Mouse (Mus musculus): ENCODE measurements around the gene Slc24a3. TPM values are rescaled to one million over a fixed set of nuclear protein-coding genes. Genes with fewer than 3 reads are reported as not detected.
A peak's percentile ranks its signal among the peaks of the same experiment; 100 is the strongest.

Slc24a3 gene
- polyA plus RNA-seq, 1 experiment from 2014 or later = 7.9 TPM

GRCm38 (mm10) chr2:145385773-145386172, 218.2 kb downstream of the Slc24a3 start:
- 81% methylated on average over 1 of the region's 1 CpGs for WGBS
- Histone ChIP-seq H3K27ac (no peak overlapping the region), H3K27me3 (replicated peaks) (no peaks in the 10 kb centered on the region), H3K9me3 (no peaks in the 10 kb centered on the region), H3K4me2 (replicated peaks) (no peak overlapping the region), H3K36me3 (no peaks in the 10 kb centered on the region), H3K4me3 (no peak overlapping the region), H3K4me1 (no peaks in the 10 kb centered on the region), H3K9ac (no peak overlapping the region)
- no peak for ATAC-seq (ENCODE audit: low FRiP score, low read depth)

- no peak overlapping the region for H3K4me2 ChIP-seq (replicated peaks)
- H3K9me3 ChIP-seq = no peaks in the 10 kb centered on the region
- no peaks in the 10 kb centered on the region for H3K27me3 ChIP-seq (replicated peaks)
- H3K36me3 ChIP-seq = no peaks in the 10 kb centered on the region
- H3K9ac ChIP-seq = no peak overlapping the region
- WGBS = 51% methylated on average over 3 of the region's 3 CpGs
- no peak overlapping the region for H3K27ac ChIP-seq
- ATAC-seq (ENCODE audit: low FRiP score, low read depth) = no peak
- H3K4me3 ChIP-seq = no peak overlapping the region
- H3K4me1 ChIP-seq = 0 out of 2 replicates have a peak, but pooled peaks cover 2% of the 10 kb centered on the region
Observed at GRCm38 (mm10) chr2:145395804-145396203, 228.2 kb downstream of the Slc24a3 start.

- no peak overlapping the region for H3K27ac ChIP-seq
- 57% methylated on average over 7 of the region's 7 CpGs for WGBS
Observed at GRCm38 (mm10) chr2:145396579-145396978, 229.0 kb downstream of the Slc24a3 start.

GRCm38 (mm10) chr2:145397456-145398206, 230.1 kb downstream of the Slc24a3 start:
- 40% methylated on average over 10 of the region's 10 CpGs for WGBS
- no peak overlapping the region for H3K4me3 ChIP-seq

More at GRCm38 (mm10) chr2:145396579-145396978, 229.0 kb downstream of the Slc24a3 start:
- H3K36me3 ChIP-seq = no peaks in the 10 kb centered on the region
- H3K9me3 ChIP-seq = no peaks in the 10 kb centered on the region
- no peak overlapping the region for H3K9ac ChIP-seq
- peaks cover 7% of the 10 kb centered on the region; the same call in 1 of the 2 replicates for H3K4me1 ChIP-seq
- ATAC-seq (ENCODE audit: low FRiP score, low read depth) = no peak
- no peak overlapping the region for H3K4me3 ChIP-seq
- H3K4me2 ChIP-seq (replicated peaks) = no peak overlapping the region
- no peaks in the 10 kb centered on the region for H3K27me3 ChIP-seq (replicated peaks)

GRCm38 (mm10) chr2:145401240-145401805, 233.8 kb downstream of the Slc24a3 start:
- no peak overlapping the region for H3K27ac ChIP-seq
- no peaks in the 10 kb centered on the region for H3K36me3 ChIP-seq
- H3K27me3 ChIP-seq (replicated peaks) = no peaks in the 10 kb centered on the region
- H3K4me1 ChIP-seq = peaks cover 18% of the 10 kb centered on the region
- H3K9ac ChIP-seq = no peak overlapping the region
- no peak overlapping the region for H3K4me2 ChIP-seq (replicated peaks)
- no peak for ATAC-seq (ENCODE audit: low FRiP score, low read depth)
- no peak overlapping the region for H3K4me3 ChIP-seq
- WGBS = 41% methylated on average over 6 of the region's 6 CpGs
- no peaks in the 10 kb centered on the region for H3K9me3 ChIP-seq

More at GRCm38 (mm10) chr2:145397456-145398206, 230.1 kb downstream of the Slc24a3 start:
- no peaks in the 10 kb centered on the region for H3K36me3 ChIP-seq
- H3K9ac ChIP-seq = no peak overlapping the region
- H3K27me3 ChIP-seq (replicated peaks) = no peaks in the 10 kb centered on the region
- no peak overlapping the region for H3K4me2 ChIP-seq (replicated peaks)
- peaks cover 8% of the 10 kb centered on the region; the same call in 1 of the 2 replicates for H3K4me1 ChIP-seq
- H3K9me3 ChIP-seq = no peaks in the 10 kb centered on the region
- no peak for ATAC-seq (ENCODE audit: low FRiP score, low read depth)
- H3K27ac ChIP-seq = no peak overlapping the region

GRCm38 (mm10) chr2:145401996-145402395, 234.4 kb downstream of the Slc24a3 start:
- Histone ChIP-seq H3K36me3 (no peaks in the 10 kb centered on the region), H3K27ac (no peak overlapping the region), H3K4me3 (no peak overlapping the region), H3K4me1 (peaks cover 18% of the 10 kb centered on the region), H3K9me3 (no peaks in the 10 kb centered on the region), H3K27me3 (replicated peaks) (no peaks in the 10 kb centered on the region), H3K4me2 (replicated peaks) (no peak overlapping the region), H3K9ac (no peak overlapping the region)
- ATAC-seq (ENCODE audit: low FRiP score, low read depth) = no peak
- WGBS = 78% methylated on average over 2 of the region's 2 CpGs

GRCm38 (mm10) chr2:145404818-145405531, 237.4 kb downstream of the Slc24a3 start:
- Histone ChIP-seq H3K4me1 (peaks cover 18% of the 10 kb centered on the region), H3K27me3 (replicated peaks) (no peaks in the 10 kb centered on the region), H3K4me3 (no peak overlapping the region), H3K4me2 (replicated peaks) (peak overlapping the region; percentile 9; the same call in 1 of the 2 replicates), H3K9me3 (no peaks in the 10 kb centered on the region), H3K9ac (no peak overlapping the region), H3K27ac (no peak overlapping the region), H3K36me3 (no peaks in the 10 kb centered on the region)
- peak; percentile 74 for ATAC-seq (ENCODE audit: low FRiP score, low read depth)
- WGBS = 22% methylated on average over 11 of the region's 11 CpGs

GRCm38 (mm10) chr2:145405746-145406145, 238.2 kb downstream of the Slc24a3 start:
- H3K4me1 ChIP-seq = peaks cover 18% of the 10 kb centered on the region
- no peak for ATAC-seq (ENCODE audit: low FRiP score, low read depth)
- H3K27ac ChIP-seq = no peak overlapping the region
- H3K4me3 ChIP-seq = no peak overlapping the region
- H3K36me3 ChIP-seq = no peaks in the 10 kb centered on the region
- no peak overlapping the region for H3K4me2 ChIP-seq (replicated peaks)
- no peaks in the 10 kb centered on the region for H3K9me3 ChIP-seq
- 29% methylated on average over 4 of the region's 4 CpGs for WGBS
- H3K27me3 ChIP-seq (replicated peaks) = no peaks in the 10 kb centered on the region
- H3K9ac ChIP-seq = no peak overlapping the region

GRCm38 (mm10) chr2:145417738-145418137, 250.2 kb downstream of the Slc24a3 start:
- H3K4me1 ChIP-seq = peaks cover 6% of the 10 kb centered on the region
- no peak overlapping the region for H3K27ac ChIP-seq
- no peak overlapping the region for H3K4me3 ChIP-seq
- H3K36me3 ChIP-seq = no peaks in the 10 kb centered on the region
- WGBS = 97% methylated on average over 2 of the region's 2 CpGs
- no peak overlapping the region for H3K9ac ChIP-seq
- no peaks in the 10 kb centered on the region for H3K27me3 ChIP-seq (replicated peaks)
- no peaks in the 10 kb centered on the region for H3K9me3 ChIP-seq
- no peak overlapping the region for H3K4me2 ChIP-seq (replicated peaks)
- ATAC-seq (ENCODE audit: low FRiP score, low read depth) = no peak

- no peak for ATAC-seq (ENCODE audit: low FRiP score, low read depth)
- Histone ChIP-seq H3K4me3 (no peak overlapping the region), H3K9me3 (no peaks in the 10 kb centered on the region), H3K4me2 (replicated peaks) (no peak overlapping the region), H3K27me3 (replicated peaks) (no peaks in the 10 kb centered on the region), H3K27ac (no peak overlapping the region), H3K4me1 (peaks cover 6% of the 10 kb centered on the region), H3K36me3 (no peaks in the 10 kb centered on the region), H3K9ac (no peak overlapping the region)
- WGBS = 74% methylated on average over 2 of the region's 2 CpGs
Observed at GRCm38 (mm10) chr2:145419078-145419477, 251.5 kb downstream of the Slc24a3 start.

- H3K4me2 ChIP-seq (replicated peaks) = no peak overlapping the region
- no peak overlapping the region for H3K4me3 ChIP-seq
- H3K9ac ChIP-seq = no peak overlapping the region
- no peaks in the 10 kb centered on the region for H3K27me3 ChIP-seq (replicated peaks)
- peaks cover 6% of the 10 kb centered on the region for H3K4me1 ChIP-seq
- peak; percentile 68 for ATAC-seq (ENCODE audit: low FRiP score, low read depth)
- no peak overlapping the region for H3K27ac ChIP-seq
- 76% methylated on average over 5 of the region's 5 CpGs for WGBS
- H3K36me3 ChIP-seq = no peaks in the 10 kb centered on the region
- no peaks in the 10 kb centered on the region for H3K9me3 ChIP-seq
Observed at GRCm38 (mm10) chr2:145420967-145421888, 253.7 kb downstream of the Slc24a3 start.
